Mouse (Mus musculus) heart, postnatal 0 days (tissue): ENCODE measurements at regions not wholly inside any gene's neighbourhood (a gene's known extent, or its start where the extent isn't known, plus 50 kb on each side); places are given as distances from the start of the nearest gene placed in this dataset.

Experiments used
- CTCF ChIP-seq: IDR thresholded peaks from 2 replicates; pipeline ENCODE4 v1.5.1; 2016; ENCODE audit warnings: antibody characterized with exemption, control low read depth, low read depth
- EP300 ChIP-seq: IDR thresholded peaks from 2 replicates; pipeline ENCODE4 v1.6.1; 2016; ENCODE audit warnings: antibody characterized with exemption, low read depth

DNA sequence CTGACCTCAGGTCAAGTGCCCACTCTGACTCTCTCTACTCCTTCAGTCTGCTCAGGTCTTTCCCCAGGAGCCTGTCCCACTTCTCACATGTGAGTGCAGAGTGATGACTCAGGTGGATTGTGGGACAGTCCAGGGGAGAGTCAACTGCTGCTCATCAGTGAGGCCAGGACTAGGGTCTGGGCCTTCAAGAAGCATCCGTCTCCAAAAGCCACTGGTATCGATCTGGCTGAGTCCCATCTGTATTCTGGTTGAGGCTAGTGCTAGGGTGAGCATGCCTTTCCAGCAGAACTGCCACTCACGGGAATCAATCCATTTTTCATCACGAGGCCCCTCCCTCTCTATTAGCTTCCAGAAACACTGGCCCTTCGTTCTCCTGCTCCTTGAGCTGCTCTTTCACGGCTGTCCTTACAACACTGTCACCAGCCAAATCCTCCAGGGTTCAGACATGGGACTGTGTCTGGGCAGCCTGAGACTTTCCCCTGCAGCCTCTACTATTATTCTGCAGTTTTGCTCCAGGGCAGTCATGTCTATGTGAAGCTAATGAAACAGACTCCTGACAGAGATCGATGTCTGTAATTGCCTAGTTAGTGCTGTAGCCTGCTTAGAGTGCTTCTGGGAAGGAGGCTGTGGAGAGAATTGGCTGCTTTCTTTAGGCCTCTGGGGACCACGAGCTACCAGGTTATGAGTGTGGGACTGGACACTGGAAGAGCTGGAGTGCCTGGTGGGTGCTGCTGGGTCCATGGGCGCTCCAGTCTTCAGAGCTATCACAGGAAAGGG lies 169.3 kb downstream of the Med10 start:
- no peak for TF ChIP-seq CTCF
- no peak for TF ChIP-seq EP300
